Mouse (Mus musculus) kidney, adult 2 months (tissue): Measurements from ENCODE around the gene Relb.

Experiments used
- CTCF ChIP-seq: fragments of 200-500 bp; conservative IDR thresholded peaks from 2 replicates; pipeline ENCODE4 v1.5.1; 2011; ENCODE audit warnings: low read depth, mild to moderate bottlenecking, control low read depth, low read length, moderate library complexity, mixed read lengths; ENCODE audit not compliant: insufficient read depth, insufficient read length
- POLR2A ChIP-seq: fragments of 200-500 bp; IDR thresholded peaks from one replicate; pipeline ENCODE4 v1.6.1; 2011; ENCODE audit warnings: low read depth, low read length, control low read depth

GRCm38 (mm10) chr7:19664955-19665841, 36.0 kb upstream of the Relb start, which contains the start of gene Clptm1:
- TF ChIP-seq CTCF (0 out of 2 replicates have a peak, but pooled peaks have one; percentile 20), POLR2A (peak; percentile 38)
